In genomic region chr11:109995013-109995412, GRCm38 (mm10) we compare ENCODE assay signal across 9 mouse cellular contexts. TPM values are rescaled to one million over a fixed set of nuclear protein-coding genes. Genes with fewer than 3 reads are reported as not detected.
DNase-seq lines count a peak whose midpoint lies in the region; ATAC-seq and TF ChIP-seq lines count a peak whose summit lies in the region.
"Had no signal": no experiment of that assay in that cellular context is flagged by ENCODE, and none has a peak within 500 bp of the region (broad histone marks: within the 10 kb centered on the region; RNA-seq: fewer than 3 reads in every experiment).

No protein-coding gene starts in this region.

- ATAC-seq in embryonic facial prominence, embryonic 12.5 days (ENCODE audit: insufficient number of reproducible peaks, insufficient read depth, low FRiP score, low TSS enrichment) = no peak
- peak; percentile 54; the same call in 1 of the 2 replicates for ATAC-seq in heart, embryonic 14.5 days (ENCODE audit: insufficient number of reproducible peaks, insufficient read depth, low FRiP score, low read depth)
- peak; percentile 80 for ATAC-seq in lung, embryonic 14.5 days (ENCODE audit: insufficient read depth)

- H3K27ac ChIP-seq in embryonic facial prominence, embryonic 12.5 days = no peak overlapping the region
- H3K27ac ChIP-seq in heart, embryonic 14.5 days (replicated peaks in 1 of 2; ENCODE audit: control insufficient read depth in 1 of 2, insufficient read depth in 1 of 2, low read depth in 2 of 2, low read length in 2 of 2) = peak overlapping the region; percentile 10 to 35; a peak in 3 of 4 replicates
- H3K27ac ChIP-seq in lung, embryonic 14.5 days (ENCODE audit: low read depth) = peak overlapping the region; percentile 13; the same call in 1 of the 2 replicates

- H3K9me3 ChIP-seq in embryonic facial prominence, embryonic 12.5 days = no peaks in the 10 kb centered on the region
- H3K9me3 ChIP-seq in heart, embryonic 14.5 days (ENCODE audit: control insufficient read depth, low read length) = no peaks in the 10 kb centered on the region
- H3K9me3 ChIP-seq in lung, embryonic 14.5 days (ENCODE audit: low read depth, low read length) = no peaks in the 10 kb centered on the region

- 4% methylated on average over 3 of the region's 3 CpGs for WGBS in embryonic facial prominence, embryonic 12.5 days
- WGBS in heart, embryonic 14.5 days = 3% methylated on average over 3 of the region's 3 CpGs
- WGBS in lung, embryonic 14.5 days = 1% methylated on average over 3 of the region's 3 CpGs

- peak overlapping the region; percentile 40; the same call in 1 of the 2 replicates for H3K4me3 ChIP-seq in embryonic facial prominence, embryonic 12.5 days
- peak overlapping the region in 1 of 2 experiments; percentile 44; a peak in 2 of 4 replicates for H3K4me3 ChIP-seq in heart, embryonic 14.5 days (ENCODE audit: control insufficient read depth in 1 of 2, insufficient read depth in 1 of 2, low read depth in 1 of 2, low read length in 2 of 2)
- peak overlapping the region; percentile 33 for H3K4me3 ChIP-seq in lung, embryonic 14.5 days (ENCODE audit: low read depth, low read length)

- H3K4me1 ChIP-seq in embryonic facial prominence, embryonic 12.5 days = 0 out of 2 replicates have a peak, but pooled peaks cover 8% of the 10 kb centered on the region
- H3K4me1 ChIP-seq in heart, embryonic 14.5 days (ENCODE audit: control insufficient read depth in 2 of 2, insufficient read depth in 2 of 2, low read length in 2 of 2) = peaks cover 2 to 6% of the 10 kb centered on the region in 2 experiments; a peak in 3 of 4 replicates
- H3K4me1 ChIP-seq in lung, embryonic 14.5 days (ENCODE audit: insufficient read depth) = no peaks in the 10 kb centered on the region

- peak; percentile 28 for DNase-seq in cerebellum, adult 11-12 months
- no peak for DNase-seq in cerebellum, adult 11 months
- peak; percentile 32 to 66 for DNase-seq in layer of hippocampus, adult 18-20 months (ENCODE audit: low spot score in 2 of 2)
- peak; percentile 81 for DNase-seq in lung, embryonic 14.5 days
- peak; percentile 44 for DNase-seq in retina, postnatal 1 day
- DNase-seq in spleen, adult 12 weeks (ENCODE audit: low spot score) = no peak

- H3K27me3 ChIP-seq in embryonic facial prominence, embryonic 12.5 days = no peaks in the 10 kb centered on the region
- no peaks in the 10 kb centered on the region for H3K27me3 ChIP-seq in heart, embryonic 14.5 days (ENCODE audit: control insufficient read depth, insufficient read depth, low read length)
- no peaks in the 10 kb centered on the region for H3K27me3 ChIP-seq in lung, embryonic 14.5 days (ENCODE audit: insufficient read depth, low read length)

- no peak overlapping the region for H3K9ac ChIP-seq in embryonic facial prominence, embryonic 12.5 days
- peak overlapping the region; percentile 62; the same call in 1 of the 2 replicates for H3K9ac ChIP-seq in heart, embryonic 14.5 days (ENCODE audit: low read length)
- no peak overlapping the region for H3K9ac ChIP-seq in lung, embryonic 14.5 days

- peak overlapping the region; percentile 69 for H3K4me2 ChIP-seq in embryonic facial prominence, embryonic 12.5 days (replicated peaks)
- peak overlapping the region; percentile 81 for H3K4me2 ChIP-seq in heart, embryonic 14.5 days (ENCODE audit: low read length)
- H3K4me2 ChIP-seq in lung, embryonic 14.5 days = peak overlapping the region; percentile 71

- no peaks in the 10 kb centered on the region for H3K36me3 ChIP-seq in embryonic facial prominence, embryonic 12.5 days
- no peaks in the 10 kb centered on the region for H3K36me3 ChIP-seq in heart, embryonic 14.5 days (ENCODE audit: control insufficient read depth, insufficient read depth, low read length)
- no peaks in the 10 kb centered on the region for H3K36me3 ChIP-seq in lung, embryonic 14.5 days (ENCODE audit: insufficient read depth)

- no peak for TF ChIP-seq CTCF in lung, embryonic 14.5 days (IDR thresholded peaks at IDR 0.05; ENCODE audit: low read depth)

RNA-seq across cellular contexts. Expression of gene Abca8b, which starts 0.6 kb away (rescaled TPM):
- polyA plus RNA-seq in embryonic facial prominence, embryonic 12.5 days (2016; fragmentation: Nextera tagmentation; extraction: Ambion mirVana) = 0.81 and 0.90 TPM in 2 replicates
- polyA plus RNA-seq in heart, embryonic 14.5 days (2014; fragmentation: Nextera tagmentation; extraction: Ambion mirVana) = 0.96 and 1.1 TPM in 2 replicates
- 10 to 100 TPM; 10.6 to 11.5 TPM for total RNA-seq in layer of hippocampus, adult 18-20 months (2021)
- polyA plus RNA-seq in lung, embryonic 14.5 days (2014; fragmentation: Nextera tagmentation; extraction: Ambion mirVana) = 0.53 and 1.0 TPM in 2 replicates
- total RNA-seq: hematopoietic stem cell, adult 5-6 weeks had no signal

Comparison
In these comparisons a context has a peak if more than half of its experiments do, and no peak if none do; other contexts are left out.
1. DNase-seq: peak in cerebellum, adult 11-12 months (single experiment), layer of hippocampus, adult 18-20 months (2 of 2), lung, embryonic 14.5 days (single experiment) and retina, postnatal 1 day (single experiment); none in cerebellum, adult 11 months (single experiment) and spleen, adult 12 weeks (single experiment).
2. Peak in every context shown above with its lines, with median percentiles within 50 percentile points of each other: H3K4me2 ChIP-seq.